Mouse (Mus musculus): Measurements from ENCODE around the gene Chrnd. TPM values are rescaled to one million over a fixed set of nuclear protein-coding genes. Genes with fewer than 3 reads are reported as not detected.

The Chrnd gene
- total and polyA plus RNA-seq, 2 experiments from 2014 or later = not detected

GRCm38 (mm10) chr1:87198119-87199065 lies 8.0 kb downstream of the Chrnd start:
- Histone ChIP-seq H3K36me3 (replicated peaks; ENCODE audit: control insufficient read depth, insufficient read depth, low read length) (no peaks in the 10 kb centered on the region), H3K9me3 (replicated peaks; ENCODE audit: control insufficient read depth, low read length) (no peaks in the 10 kb centered on the region), H3K4me2 (ENCODE audit: low read depth, low read length) (no peak overlapping the region), H3K4me1 (ENCODE audit: control insufficient read depth, insufficient read depth) (peaks cover 6% of the 10 kb centered on the region; the same call in 1 of the 2 replicates), H3K9ac (replicated peaks; ENCODE audit: low read depth, low read length) (no peak overlapping the region), H3K27ac (ENCODE audit: low read depth) (no peak overlapping the region), H3K4me3 (ENCODE audit: low read depth, low read length) (no peak overlapping the region), H3K27me3 (ENCODE audit: control insufficient read depth, insufficient read depth, low read length) (no peaks in the 10 kb centered on the region)
- no peak for DNase-seq (ENCODE audit: low spot score)
- no peak for ATAC-seq (ENCODE audit: insufficient read depth, low read depth)
- WGBS = 51% methylated on average over 12 of the region's 12 CpGs
- TF ChIP-seq CTCF (IDR thresholded peaks at IDR 0.05; ENCODE audit: low read depth) (no peak), EP300 (IDR thresholded peaks at IDR 0.05; ENCODE audit: low read depth) (no peak)

- ATAC-seq (ENCODE audit: insufficient read depth, low read depth) (peak; percentile 57), DNase-seq (ENCODE audit: low spot score) (peak; percentile 20)
- Histone ChIP-seq H3K9ac (replicated peaks; ENCODE audit: low read depth, low read length) (no peak overlapping the region), H3K36me3 (replicated peaks; ENCODE audit: control insufficient read depth, insufficient read depth, low read length) (no peaks in the 10 kb centered on the region), H3K4me2 (ENCODE audit: low read depth, low read length) (no peak overlapping the region), H3K27me3 (ENCODE audit: control insufficient read depth, insufficient read depth, low read length) (peaks cover 1% of the 10 kb centered on the region; the same call in 1 of the 2 replicates), H3K4me3 (ENCODE audit: low read depth, low read length) (no peak overlapping the region), H3K27ac (ENCODE audit: low read depth) (no peak overlapping the region), H3K4me1 (ENCODE audit: control insufficient read depth, insufficient read depth) (peaks cover 6% of the 10 kb centered on the region; the same call in 1 of the 2 replicates), H3K9me3 (replicated peaks; ENCODE audit: control insufficient read depth, low read length) (no peaks in the 10 kb centered on the region)
- WGBS = 14% methylated on average over 2 of the region's 2 CpGs
- no peak for TF ChIP-seq CTCF (IDR thresholded peaks at IDR 0.05; ENCODE audit: low read depth)
These were observed 10.4 kb downstream of the Chrnd start for GRCm38 (mm10) chr1:87200811-87201210.

GRCm38 (mm10) chr1:87201848-87202247 lies 11.4 kb downstream of the Chrnd start:
- Histone ChIP-seq H3K27me3 (ENCODE audit: control insufficient read depth, insufficient read depth, low read length) (peaks cover 11% of the 10 kb centered on the region), H3K4me3 (ENCODE audit: low read depth, low read length) (no peak overlapping the region), H3K36me3 (replicated peaks; ENCODE audit: control insufficient read depth, insufficient read depth, low read length) (no peaks in the 10 kb centered on the region), H3K9me3 (replicated peaks; ENCODE audit: control insufficient read depth, low read length) (no peaks in the 10 kb centered on the region), H3K9ac (replicated peaks; ENCODE audit: low read depth, low read length) (no peak overlapping the region), H3K27ac (ENCODE audit: low read depth) (no peak overlapping the region), H3K4me1 (ENCODE audit: control insufficient read depth, insufficient read depth) (peaks cover 6% of the 10 kb centered on the region; the same call in 1 of the 2 replicates), H3K4me2 (ENCODE audit: low read depth, low read length) (no peak overlapping the region)
- DNase-seq (ENCODE audit: low spot score) (no peak), ATAC-seq (ENCODE audit: insufficient read depth, low read depth) (no peak)
- 16% methylated on average over 1 of the region's 1 CpGs for WGBS
- TF ChIP-seq CTCF (IDR thresholded peaks at IDR 0.05; ENCODE audit: low read depth) = no peak
- TF ChIP-seq EP300 (IDR thresholded peaks at IDR 0.05; ENCODE audit: low read depth) = no peak

- Histone ChIP-seq H3K4me3 (ENCODE audit: low read depth, low read length) (no peak overlapping the region), H3K9ac (replicated peaks; ENCODE audit: low read depth, low read length) (no peak overlapping the region), H3K4me1 (ENCODE audit: control insufficient read depth, insufficient read depth) (no peaks in the 10 kb centered on the region; the same call in 1 of the 2 replicates), H3K9me3 (replicated peaks; ENCODE audit: control insufficient read depth, low read length) (no peaks in the 10 kb centered on the region), H3K4me2 (ENCODE audit: low read depth, low read length) (no peak overlapping the region), H3K27ac (ENCODE audit: low read depth) (no peak overlapping the region), H3K36me3 (replicated peaks; ENCODE audit: control insufficient read depth, insufficient read depth, low read length) (no peaks in the 10 kb centered on the region), H3K27me3 (ENCODE audit: control insufficient read depth, insufficient read depth, low read length) (peaks cover 21% of the 10 kb centered on the region)
- no peak for DNase-seq (ENCODE audit: low spot score)
- ATAC-seq (ENCODE audit: insufficient read depth, low read depth) = no peak
- no peak for TF ChIP-seq EP300 (IDR thresholded peaks at IDR 0.05; ENCODE audit: low read depth)
- WGBS = 71% methylated on average over 5 of the region's 5 CpGs
These were observed 13.4 kb downstream of the Chrnd start for GRCm38 (mm10) chr1:87203779-87204178.

- ATAC-seq (ENCODE audit: insufficient read depth, low read depth) = no peak
- H3K27ac ChIP-seq (ENCODE audit: low read depth) = no peak within 1 kb of the TSS
- no peak within 1 kb of the TSS for H3K4me2 ChIP-seq (ENCODE audit: low read depth, low read length)
- no peak within 1 kb of the TSS for H3K9ac ChIP-seq (replicated peaks; ENCODE audit: low read depth, low read length)
- H3K4me3 ChIP-seq (ENCODE audit: low read depth, low read length) = no peak within 1 kb of the TSS
- no peak for TF ChIP-seq CTCF (IDR thresholded peaks at IDR 0.05; ENCODE audit: low read depth)
- TF ChIP-seq EP300 (IDR thresholded peaks at IDR 0.05; ENCODE audit: low read depth) = no peak
- H3K4me1 ChIP-seq (ENCODE audit: control insufficient read depth, insufficient read depth) = no peaks in the 10 kb centered on the region; the same call in 1 of the 2 replicates
- H3K36me3 ChIP-seq (replicated peaks; ENCODE audit: control insufficient read depth, insufficient read depth, low read length) = no peaks in the 10 kb centered on the region
- H3K27me3 ChIP-seq (ENCODE audit: control insufficient read depth, insufficient read depth, low read length) = peaks cover 21% of the 10 kb centered on the region
- 86% methylated on average over 7 of the region's 7 CpGs for WGBS
- H3K9me3 ChIP-seq (replicated peaks; ENCODE audit: control insufficient read depth, low read length) = no peaks in the 10 kb centered on the region
- no peak for DNase-seq (ENCODE audit: low spot score)
These were observed 14.1 kb downstream of the Chrnd start, which contains the start of gene Chrng for GRCm38 (mm10) chr1:87204465-87204864. Chrng (plus strand) TSS chr1:87204657.
